Mouse (Mus musculus) thymus, adult 2 months (tissue): Measurements from ENCODE around the gene Zfp541.
A peak's percentile ranks its signal among the peaks of the same experiment; 100 is the strongest.

Source experiments
- CTCF ChIP-seq: fragments of 200-500 bp; IDR thresholded peaks from 2 replicates; pipeline ENCODE4 v1.5.1; 2012; ENCODE audit warnings: mild to moderate bottlenecking, control low read depth, low read length, moderate library complexity, borderline replicate concordance; ENCODE audit not compliant: control insufficient read depth, poor library complexity, insufficient read depth; ENCODE audit errors: extremely low read depth
- POLR2A ChIP-seq: fragments of 200-500 bp; IDR thresholded peaks from 2 replicates; pipeline ENCODE4 v1.6.1; 2012; ENCODE audit warnings: mild to moderate bottlenecking, low read length, control low read depth, moderate library complexity; ENCODE audit not compliant: control insufficient read depth, poor library complexity, insufficient read depth; ENCODE audit errors: extremely low read depth

- TF ChIP-seq POLR2A (0 out of 2 replicates have a peak, but pooled peaks have one; percentile 11), CTCF (no peak)
Measured at GRCm38 (mm10) chr7:16129846-16130691, 68.5 kb downstream of the Zfp541 start.
